Mouse (Mus musculus) intestine, postnatal 0 days (tissue): ENCODE data around the gene Trim67. TPM values are rescaled to one million over a fixed set of nuclear protein-coding genes. Genes with fewer than 3 reads are reported as not detected.

Experiments
- ATAC-seq: fragments of 200-750 bp; cut with Nextera tagmentation; 2 replicates; pipeline ENCODE4 v1.8.0; 2017; ENCODE audit warnings: mild to moderate bottlenecking, moderate TSS enrichment, moderate library complexity
- H3K27ac ChIP-seq: fragments of 300-500 bp; sonication (generic); 2 replicates; pipeline ENCODE4 v1.5.1; 2014; ENCODE audit warnings: mild to moderate bottlenecking, low read depth, low read length, moderate library complexity
- H3K27me3 ChIP-seq: fragments of 300-500 bp; sonication (generic); replicated peaks from 2 replicates; pipeline ENCODE4 v1.6.1; 2014; ENCODE audit warnings: low read length, mixed read lengths; ENCODE audit not compliant: control insufficient read depth, insufficient read depth
- H3K36me3 ChIP-seq: fragments of 300-500 bp; sonication (generic); 2 replicates; pipeline ENCODE4 v1.6.1; 2014; ENCODE audit warnings: mild to moderate bottlenecking, moderate library complexity; ENCODE audit not compliant: control insufficient read depth, insufficient read depth
- H3K4me1 ChIP-seq: fragments of 300-500 bp; sonication (generic); replicated peaks from 2 replicates; pipeline ENCODE4 v1.6.1; 2014; ENCODE audit warnings: antibody characterized with exemption, low read length, mixed read lengths; ENCODE audit not compliant: control insufficient read depth, insufficient read depth
- H3K4me2 ChIP-seq: fragments of 300-500 bp; sonication (generic); replicated peaks from 2 replicates; pipeline ENCODE4 v1.6.1; 2014; ENCODE audit warnings: low read depth, mild to moderate bottlenecking, moderate library complexity
- H3K4me3 ChIP-seq: fragments of 300-500 bp; sonication (generic); 2 replicates; pipeline ENCODE4 v1.5.1; 2014; ENCODE audit warnings: low read depth, low read length
- H3K9ac ChIP-seq: fragments of 300-500 bp; sonication (generic); 2 replicates; pipeline ENCODE4 v1.6.1; 2014; ENCODE audit warnings: mild to moderate bottlenecking, low read depth, low read length
- H3K9me3 ChIP-seq: fragments of 300-500 bp; sonication (generic); 2 replicates; pipeline ENCODE4 v1.6.1; 2016; ENCODE audit warnings: mixed run types; ENCODE audit not compliant: control insufficient read depth
- CTCF ChIP-seq: sonication (generic); IDR thresholded peaks from 2 replicates; pipeline ENCODE4 v1.5.1; 2016; ENCODE audit warnings: low read depth, mild to moderate bottlenecking, control low read depth, antibody characterized with exemption, moderate library complexity
- WGBS: fragments of 180-500 bp; shearing (Covaris S2); extraction: QIAGEN DNeasy Blood & Tissue Kit; methylation state at CpG from one replicate; pipeline ENCODE4 v1.1.7; 2014; 5-methylcytosine and 5-hydroxymethylcytosine counted together
- polyA plus RNA-seq: library from polyadenylated mRNA; unstranded; fragments of >200 nt; fragmentation: Nextera tagmentation; extraction: Ambion mirVana; gene quantifications from 2 replicates; pipeline ENCODE4 v1.2.1, GENCODE M21; 2015

Trim67 gene
- polyA plus RNA-seq, 1 experiment from 2014 or later, result 0.23 TPM

DNA sequence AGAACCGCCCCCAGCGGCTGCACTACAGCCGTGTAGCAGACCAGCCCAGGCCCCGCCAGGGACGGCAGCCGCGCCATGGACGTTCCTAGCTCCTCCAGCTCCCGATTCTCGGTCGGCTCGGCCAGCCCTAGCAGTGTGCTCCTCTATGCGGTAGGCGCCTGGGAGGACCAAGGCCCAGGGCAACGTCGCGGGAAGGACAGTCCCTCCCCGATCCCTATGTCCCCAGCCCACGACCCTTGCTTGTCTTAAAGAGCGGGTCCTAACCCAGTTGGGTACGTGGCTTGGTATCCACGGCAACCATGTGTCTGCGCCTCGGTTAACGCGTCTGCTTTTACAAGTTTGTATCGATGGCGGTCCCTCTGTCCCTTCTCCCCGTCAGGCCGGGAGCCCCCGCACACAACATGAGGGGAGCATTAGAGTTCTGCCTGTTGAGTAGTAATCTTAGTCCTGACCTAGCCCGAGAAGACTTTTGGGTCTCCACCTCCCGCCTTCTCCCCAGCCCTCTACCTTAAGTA, 70.3 kb downstream of the Trim67 start:
- H3K36me3 ChIP-seq, result peaks cover 11% of the 10 kb centered on the region; the same call in 1 of the 2 replicates
- H3K9ac ChIP-seq, result peak overlapping the region; percentile 92
- peak overlapping the region; percentile 91 for H3K4me3 ChIP-seq
- peak overlapping the region; percentile 87 for H3K27ac ChIP-seq
- no peaks in the 10 kb centered on the region for H3K4me1 ChIP-seq
- under 1% methylated on average over 33 of the region's 33 CpGs for WGBS
- no peaks in the 10 kb centered on the region for H3K27me3 ChIP-seq
- H3K9me3 ChIP-seq, result no peaks in the 10 kb centered on the region
- peak; percentile 27 for TF ChIP-seq CTCF
- no peak; the same call in 1 of the 2 replicates for ATAC-seq
- H3K4me2 ChIP-seq, result peak overlapping the region; percentile 79

DNA sequence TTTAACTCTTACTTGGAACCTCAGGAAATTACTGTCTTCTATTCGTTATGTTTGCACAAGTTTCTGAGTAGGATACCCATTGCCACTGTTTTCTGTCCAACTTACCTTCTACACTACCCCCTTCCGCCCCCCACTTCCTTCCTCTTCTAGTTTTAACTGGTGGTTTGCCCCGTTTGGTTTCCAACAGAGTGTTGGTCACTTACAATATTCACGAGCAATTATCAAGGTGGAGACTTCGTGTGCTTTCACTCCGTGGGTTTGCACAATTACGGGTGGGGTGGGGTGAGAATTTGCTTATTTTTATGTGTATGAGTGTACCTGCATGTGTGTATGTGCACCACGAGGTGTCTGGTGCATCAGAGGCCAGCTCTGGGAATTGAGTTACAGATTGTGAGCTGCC, 70.8 kb downstream of the Trim67 start:
- no peak overlapping the region for H3K27ac ChIP-seq
- H3K4me1 ChIP-seq, result no peaks in the 10 kb centered on the region
- 4% methylated on average over 8 of the region's 8 CpGs for WGBS
- peak overlapping the region; percentile 79 for H3K4me2 ChIP-seq
- H3K36me3 ChIP-seq, result peaks cover 9% of the 10 kb centered on the region; the same call in 1 of the 2 replicates
- peak; percentile 10; the same call in 1 of the 2 replicates for TF ChIP-seq CTCF
- H3K27me3 ChIP-seq, result no peaks in the 10 kb centered on the region
- peak overlapping the region; percentile 91 for H3K4me3 ChIP-seq
- H3K9ac ChIP-seq, result peak overlapping the region; percentile 92
- H3K9me3 ChIP-seq, result no peaks in the 10 kb centered on the region
- ATAC-seq, result no peak

DNA sequence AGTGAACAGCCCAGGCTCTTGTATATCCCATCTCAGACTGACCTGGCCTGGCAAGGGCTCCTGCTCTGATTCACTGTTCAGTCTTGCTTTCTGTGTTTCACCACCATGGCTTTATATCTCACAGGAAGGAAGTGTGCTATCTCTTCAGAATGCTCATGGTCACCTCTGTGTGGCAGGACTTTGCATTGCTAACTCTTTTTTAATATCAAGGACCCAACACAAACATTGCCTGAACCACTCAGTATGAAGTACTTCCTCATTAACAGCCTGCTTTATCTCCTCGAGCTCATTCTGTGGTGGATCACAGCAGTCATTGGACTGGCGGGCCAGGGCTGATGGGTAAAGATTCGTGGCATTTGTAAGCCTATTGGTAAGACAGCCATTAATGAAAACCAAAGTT, 73.8 kb downstream of the Trim67 start:
- Histone ChIP-seq H3K9ac (no peak overlapping the region), H3K36me3 (peaks cover 13% of the 10 kb centered on the region; the same call in 1 of the 2 replicates), H3K4me2 (no peak overlapping the region), H3K27ac (no peak overlapping the region), H3K4me1 (no peaks in the 10 kb centered on the region), H3K9me3 (no peaks in the 10 kb centered on the region), H3K4me3 (no peak overlapping the region), H3K27me3 (no peaks in the 10 kb centered on the region)
- ATAC-seq, result no peak
- WGBS, result 45% methylated on average over 3 of the region's 3 CpGs
- no peak for TF ChIP-seq CTCF

DNA sequence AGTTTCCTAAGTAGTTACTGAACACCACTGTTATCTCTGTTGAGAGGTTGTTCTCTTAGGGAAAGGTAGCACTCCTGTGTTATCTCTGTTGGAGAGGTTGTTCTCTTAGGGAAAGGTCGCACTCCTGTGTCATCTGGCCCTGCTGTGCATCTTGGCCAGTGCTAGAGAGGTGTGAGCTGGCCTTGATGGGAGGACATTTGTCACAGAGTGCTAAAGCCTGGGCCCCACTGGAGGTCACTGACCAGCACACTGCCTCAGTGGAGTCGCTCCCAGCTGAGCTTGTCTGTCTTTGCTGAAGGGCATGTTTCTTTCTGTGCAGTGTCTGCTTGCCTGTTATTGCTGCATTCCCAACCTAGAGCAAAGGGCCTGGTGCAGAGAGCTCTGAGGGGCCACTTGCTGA, 74.2 kb downstream of the Trim67 start:
- no peak for ATAC-seq
- Histone ChIP-seq H3K4me1 (no peaks in the 10 kb centered on the region), H3K36me3 (peaks cover 17% of the 10 kb centered on the region; the same call in 1 of the 2 replicates), H3K27me3 (no peaks in the 10 kb centered on the region), H3K4me2 (no peak overlapping the region), H3K27ac (no peak overlapping the region), H3K9me3 (no peaks in the 10 kb centered on the region), H3K9ac (no peak overlapping the region), H3K4me3 (no peak overlapping the region)
- no peak for TF ChIP-seq CTCF
- 41% methylated on average over 2 of the region's 2 CpGs for WGBS

- Histone ChIP-seq H3K36me3 (peaks cover 40% of the 10 kb centered on the region), H3K4me3 (no peak overlapping the region), H3K9ac (no peak overlapping the region), H3K27ac (no peak overlapping the region), H3K4me2 (no peak overlapping the region), H3K9me3 (no peaks in the 10 kb centered on the region), H3K27me3 (no peaks in the 10 kb centered on the region), H3K4me1 (no peaks in the 10 kb centered on the region)
- no peak for TF ChIP-seq CTCF
- WGBS, result 81% methylated on average over 6 of the region's 6 CpGs
- no peak for ATAC-seq
Measured at GRCm38 (mm10) chr8:124869708-124870107, 76.8 kb downstream of the Trim67 start.

DNA sequence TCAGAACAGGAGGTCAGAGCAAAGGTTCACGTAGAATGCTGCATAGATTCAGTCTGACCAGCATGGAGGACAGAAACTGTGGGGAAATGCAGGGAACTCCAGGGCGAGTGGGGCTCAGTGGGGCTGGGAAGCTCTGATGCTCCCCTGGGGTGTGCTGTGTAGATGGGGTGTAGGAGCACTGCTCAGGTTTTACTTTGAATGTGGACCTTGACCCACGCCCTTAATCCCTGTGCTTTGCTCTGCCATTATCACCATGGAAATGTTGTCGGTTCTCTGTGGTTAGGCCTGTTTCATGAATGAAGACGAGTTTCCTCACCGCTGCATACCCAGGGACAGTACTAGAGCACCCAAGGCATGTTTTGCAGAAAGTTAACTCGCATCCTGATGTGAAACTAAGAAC, 78.6 kb downstream of the Trim67 start:
- H3K27ac ChIP-seq, result no peak overlapping the region
- no peak for ATAC-seq
- 56% methylated on average over 7 of the region's 7 CpGs for WGBS
- H3K9me3 ChIP-seq, result no peaks in the 10 kb centered on the region
- no peak overlapping the region for H3K9ac ChIP-seq
- H3K27me3 ChIP-seq, result no peaks in the 10 kb centered on the region
- peaks cover 52% of the 10 kb centered on the region for H3K36me3 ChIP-seq
- H3K4me1 ChIP-seq, result no peaks in the 10 kb centered on the region
- no peak overlapping the region for H3K4me2 ChIP-seq
- no peak overlapping the region for H3K4me3 ChIP-seq
- TF ChIP-seq CTCF, result no peak
